ENCODE assay signal across 11 mouse cellular contexts in genomic region chr5:8356326-8356725, GRCm38 (mm10). TPM values are rescaled to one million over a fixed set of nuclear protein-coding genes. Genes with fewer than 3 reads are reported as not detected.
DNase-seq lines count a peak whose midpoint lies in the region; ATAC-seq and TF ChIP-seq lines count a peak whose summit lies in the region.
"Had no signal": no experiment of that assay in that cellular context is flagged by ENCODE, and none has a peak within 500 bp of the region (broad histone marks: within the 10 kb centered on the region; RNA-seq: fewer than 3 reads in every experiment).

No protein-coding gene starts in this region.

- no peak overlapping the region for H3K4me2 ChIP-seq in limb, embryonic 14.5 days (replicated peaks; ENCODE audit: low read depth, low read length, severe bottlenecking)
- H3K4me2 ChIP-seq in midbrain, embryonic 15.5 days: no peak overlapping the region
- H3K4me2 ChIP-seq: liver, embryonic 13.5 days had no signal

- H3K27me3 ChIP-seq in limb, embryonic 14.5 days (ENCODE audit: control insufficient read depth, insufficient read depth, low read length): no peaks in the 10 kb centered on the region
- no peaks in the 10 kb centered on the region for H3K27me3 ChIP-seq in limb, embryonic 10.5 days (ENCODE audit: low read depth, poor library complexity, severe bottlenecking)
- H3K27me3 ChIP-seq in midbrain, embryonic 15.5 days (replicated peaks): no peaks in the 10 kb centered on the region
- H3K27me3 ChIP-seq: liver, embryonic 13.5 days had no signal

- no peaks in the 10 kb centered on the region for H3K4me1 ChIP-seq in limb, embryonic 14.5 days (ENCODE audit: control insufficient read depth, insufficient read depth, low read length)
- H3K4me1 ChIP-seq in limb, embryonic 10.5 days: peaks cover 7% of the 10 kb centered on the region
- H3K4me1 ChIP-seq in midbrain, embryonic 15.5 days: peaks cover 8% of the 10 kb centered on the region
- H3K4me1 ChIP-seq: liver, embryonic 13.5 days had no signal

- peak; percentile 57 for ATAC-seq in cerebellum, adult (ENCODE audit: insufficient number of reproducible peaks, low FRiP score, low TSS enrichment)
- ATAC-seq in limb, embryonic 14.5 days (ENCODE audit: low FRiP score, low read depth): 0 out of 2 replicates have a peak, but pooled peaks have one; percentile 19
- ATAC-seq in midbrain, embryonic 15.5 days (replicated peaks): peak; percentile 56; the same call in 1 of the 2 replicates

- WGBS in limb, embryonic 14.5 days: 36% methylated on average over 2 of the region's 2 CpGs
- WGBS in limb, embryonic 10.5 days: 43% methylated on average over 2 of the region's 2 CpGs
- 46% methylated on average over 2 of the region's 2 CpGs for WGBS in midbrain, embryonic 15.5 days

- DNase-seq in cerebellum, adult 11 months: no peak
- peak; percentile 31 for DNase-seq in limb, embryonic 14.5 days (ENCODE audit: low spot score)
- DNase-seq in limb, embryonic 10.5 days (ENCODE audit: low spot score): no peak
- DNase-seq in gonadal fat pad, adult 2 months (ENCODE audit: low read depth): peak; percentile 58
- no peak for DNase-seq in right cerebral cortex, adult 18-20 months
- no peak for DNase-seq in testis, postnatal 10 days (ENCODE audit: low spot score)
- DNase-seq: gastrocnemius, postnatal 25 days; liver, embryonic 13.5 days had no signal

- TF ChIP-seq POLR2A in limb, embryonic 14.5 days (IDR thresholded peaks at IDR 0.05; ENCODE audit: borderline replicate concordance, extremely low read depth, insufficient read depth, insufficient read length): no peak

- H3K27ac ChIP-seq in limb, embryonic 14.5 days (replicated peaks; ENCODE audit: low read depth, low read length): no peak overlapping the region
- H3K27ac ChIP-seq in limb, embryonic 10.5 days: no peak overlapping the region
- H3K27ac ChIP-seq in midbrain, embryonic 15.5 days: no peak overlapping the region
- H3K27ac ChIP-seq: liver, embryonic 13.5 days had no signal

- no peak overlapping the region for H3K4me3 ChIP-seq in limb, embryonic 14.5 days (replicated peaks; ENCODE audit: low read length)
- no peak overlapping the region for H3K4me3 ChIP-seq in limb, embryonic 10.5 days
- H3K4me3 ChIP-seq in midbrain, embryonic 15.5 days: no peak overlapping the region
- H3K4me3 ChIP-seq: liver, embryonic 13.5 days; myocyte had no signal

- no peaks in the 10 kb centered on the region for H3K9me3 ChIP-seq in limb, embryonic 14.5 days (ENCODE audit: control insufficient read depth, low read length)
- H3K9me3 ChIP-seq in limb, embryonic 10.5 days (replicated peaks): no peaks in the 10 kb centered on the region
- no peaks in the 10 kb centered on the region for H3K9me3 ChIP-seq in midbrain, embryonic 15.5 days
- H3K9me3 ChIP-seq: liver, embryonic 13.5 days had no signal

- no peaks in the 10 kb centered on the region for H3K36me3 ChIP-seq in limb, embryonic 14.5 days (ENCODE audit: control insufficient read depth, insufficient read depth, low read length)
- no peaks in the 10 kb centered on the region for H3K36me3 ChIP-seq in limb, embryonic 10.5 days
- H3K36me3 ChIP-seq in midbrain, embryonic 15.5 days (replicated peaks): no peaks in the 10 kb centered on the region
- H3K36me3 ChIP-seq: liver, embryonic 13.5 days had no signal

- no peak overlapping the region for H3K9ac ChIP-seq in limb, embryonic 14.5 days (ENCODE audit: low read depth, low read length, severe bottlenecking)
- H3K9ac ChIP-seq in midbrain, embryonic 15.5 days: no peak overlapping the region
- H3K9ac ChIP-seq: liver, embryonic 13.5 days had no signal

RNA-seq across cellular contexts. Expression of gene Adam22, which starts 11.6 kb away (rescaled TPM):
- 8.6 and 9.2 TPM in 2 replicates for polyA plus RNA-seq in limb, embryonic 14.5 days (2012; rRNA removed)
- 14.3 and 18.8 TPM in 2 replicates for polyA plus RNA-seq in limb, embryonic 14.5 days (2014; fragmentation: Nextera tagmentation; extraction: Ambion mirVana)
- polyA plus RNA-seq in limb, embryonic 10.5 days (2016; fragmentation: Nextera tagmentation; extraction: Ambion mirVana): 2.9 and 5.3 TPM in 2 replicates
- 0.85 and 0.90 TPM in 2 replicates for polyA plus RNA-seq in gonadal fat pad, adult 2 months (2012; rRNA removed)
- 42.9 and 47.2 TPM in 2 replicates for polyA plus RNA-seq in midbrain, embryonic 15.5 days (2015; fragmentation: Nextera tagmentation; extraction: Ambion mirVana)

Comparison
In these comparisons a context has a peak if more than half of its experiments do, and no peak if none do; other contexts are left out.
1. DNase-seq: peak in limb, embryonic 14.5 days (single experiment) and gonadal fat pad, adult 2 months (single experiment); none in cerebellum, adult 11 months (single experiment), limb, embryonic 10.5 days (single experiment), right cerebral cortex, adult 18-20 months (single experiment) and testis, postnatal 10 days (single experiment).
2. Peak in every context shown above with its lines, with median percentiles within 50 percentile points of each other: ATAC-seq.